Mouse (Mus musculus) frontal cortex, adult 2 months (tissue): ENCODE measurements around the gene Gys2. TPM values are rescaled to one million over a fixed set of nuclear protein-coding genes. Genes with fewer than 3 reads are reported as not detected.
"Not testable (repeated sequence)": the region's sequence is repeated elsewhere in the genome, so short reads cannot be mapped to it uniquely, and the experiment has no call there.

Experiments used
- DNase-seq, 2 experiments: peaks; one replicate each; pipeline ENCODE4 v3.0.0; 2022; ENCODE audit warnings: low spot score in 1 of 2; ENCODE audit errors: extremely low spot score in 1 of 2
- polyA plus RNA-seq: library from polyadenylated mRNA; depleted of rRNA; stranded (reverse); fragments of >200 nt; gene quantifications from 2 replicates; pipeline ENCODE4 v1.2.3, GENCODE M21; 2012; rRNA removed

The Gys2 gene
- polyA plus RNA-seq: 0.06 and 0.08 TPM in 2 replicates

- no peak for DNase-seq
Measured at GRCm38 (mm10) chr6:142472801-142473203, at the start of gene Gys2. Gene Gys2, minus strand, starts transcription at chr6:142473109.

GRCm38 (mm10) chr6:142521591-142522110, 48.7 kb upstream of the Gys2 start:
- DNase-seq: no peak

- peak in 1 of 2 experiments; percentile 50 for DNase-seq
Measured at GRCm38 (mm10) chr6:142519110-142519509, 46.2 kb upstream of the Gys2 start.

GRCm38 (mm10) chr6:142515379-142515778, 42.5 kb upstream of the Gys2 start:
- DNase-seq: not testable (repeated sequence)

- DNase-seq: peak; percentile 67 to 88
Measured at GRCm38 (mm10) chr6:142514912-142515311, 42.0 kb upstream of the Gys2 start.

GRCm38 (mm10) chr6:142512902-142513301, 40.0 kb upstream of the Gys2 start:
- no peak for DNase-seq

GRCm38 (mm10) chr6:142511516-142512135, 38.7 kb upstream of the Gys2 start:
- DNase-seq: no peak

- no peak for DNase-seq
Measured at GRCm38 (mm10) chr6:142508663-142509062, 35.8 kb upstream of the Gys2 start.

GRCm38 (mm10) chr6:142507785-142508162, 34.9 kb upstream of the Gys2 start, which contains the start of gene Ldhb:
Gene Ldhb, minus strand, starts transcription at chr6:142507957.
- DNase-seq: peak; percentile 94 to 97

- DNase-seq: no peak
Measured at GRCm38 (mm10) chr6:142507033-142507784, 34.3 kb upstream of the Gys2 start.

- peak in 1 of 2 experiments; percentile 43 for DNase-seq
Measured at GRCm38 (mm10) chr6:142506338-142507032, 33.6 kb upstream of the Gys2 start.

GRCm38 (mm10) chr6:142503601-142504000, 30.7 kb upstream of the Gys2 start:
- DNase-seq: no peak

- no peak for DNase-seq
Measured at GRCm38 (mm10) chr6:142502519-142503125, 29.7 kb upstream of the Gys2 start.

- not testable (repeated sequence) for DNase-seq
Measured at GRCm38 (mm10) chr6:142490114-142490513, 17.2 kb upstream of the Gys2 start.

- DNase-seq: no peak
Measured at GRCm38 (mm10) chr6:142487638-142488037, 14.7 kb upstream of the Gys2 start.

- no peak for DNase-seq
Measured at GRCm38 (mm10) chr6:142485478-142486123, 12.7 kb upstream of the Gys2 start.

GRCm38 (mm10) chr6:142477239-142477638, 4.3 kb upstream of the Gys2 start:
- peak in 1 of 2 experiments; percentile 16 for DNase-seq

GRCm38 (mm10) chr6:142471141-142471540, 1.8 kb downstream of the Gys2 start:
- no peak for DNase-seq

GRCm38 (mm10) chr6:142469602-142470001, 3.3 kb downstream of the Gys2 start:
- DNase-seq: peak in 1 of 2 experiments; percentile 23

- no peak for DNase-seq
Measured at GRCm38 (mm10) chr6:142462194-142462593, 10.7 kb downstream of the Gys2 start.
